Mouse (Mus musculus): ENCODE data around the gene Celf1. TPM values are rescaled to one million over a fixed set of nuclear protein-coding genes. Genes with fewer than 3 reads are reported as not detected.

Gene Celf1
- polyA plus RNA-seq, 1 experiment, result 48.6 TPM

DNA sequence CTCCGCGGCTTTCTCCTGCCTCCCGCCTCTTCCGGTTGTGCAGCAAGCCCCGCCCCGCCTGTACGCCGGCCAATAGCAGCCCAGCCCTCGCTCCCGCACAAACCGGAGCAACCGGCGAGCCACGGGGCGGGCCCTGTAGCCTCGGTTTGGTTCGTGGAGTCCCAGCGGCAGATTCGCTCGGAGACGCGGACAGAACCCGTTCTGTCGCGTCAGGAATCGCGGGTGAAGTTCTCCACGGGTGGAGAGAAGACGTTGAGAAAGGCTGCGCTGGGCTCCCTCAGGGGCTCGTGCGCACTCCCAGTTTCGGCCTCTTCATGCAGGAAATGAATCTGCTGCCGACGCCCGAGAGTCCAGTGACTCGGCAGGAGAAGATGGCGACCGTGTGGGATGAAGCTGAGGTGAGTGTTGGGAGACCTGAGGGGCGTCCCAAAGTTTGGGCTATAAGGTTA, 113.8 kb downstream of the Celf1 start, which contains the start of gene Psmc3:
Psmc3 (plus strand) TSS at position 76 of the 449 bp plus-strand sequence.
- TF ChIP-seq CTCF (IDR thresholded peaks at IDR 0.05; ENCODE audit: low read depth, low read length), result no peak
- no peak for TF ChIP-seq POLR2A (IDR thresholded peaks at IDR 0.05; ENCODE audit: borderline replicate concordance, low read depth, low read length)
- Histone ChIP-seq H3K4me3 (ENCODE audit: insufficient read depth, low read length) (peak within 1 kb of the TSS; percentile 95), H3K27ac (ENCODE audit: insufficient read depth, low read depth, low read length) (peak within 1 kb of the TSS; percentile 93), H3K4me1 (ENCODE audit: control insufficient read depth, insufficient read depth, low read length) (peaks cover 14% of the 10 kb centered on the region)

GRCm38 (mm10) chr2:91058435-91058834, 118.3 kb downstream of the Celf1 start:
- Histone ChIP-seq H3K4me3 (ENCODE audit: insufficient read depth, low read length) (no peak overlapping the region), H3K27ac (ENCODE audit: insufficient read depth, low read depth, low read length) (no peak overlapping the region), H3K4me1 (ENCODE audit: control insufficient read depth, insufficient read depth, low read length) (peaks cover 8% of the 10 kb centered on the region)
- TF ChIP-seq CTCF (IDR thresholded peaks at IDR 0.05; ENCODE audit: low read depth, low read length), result no peak

DNA sequence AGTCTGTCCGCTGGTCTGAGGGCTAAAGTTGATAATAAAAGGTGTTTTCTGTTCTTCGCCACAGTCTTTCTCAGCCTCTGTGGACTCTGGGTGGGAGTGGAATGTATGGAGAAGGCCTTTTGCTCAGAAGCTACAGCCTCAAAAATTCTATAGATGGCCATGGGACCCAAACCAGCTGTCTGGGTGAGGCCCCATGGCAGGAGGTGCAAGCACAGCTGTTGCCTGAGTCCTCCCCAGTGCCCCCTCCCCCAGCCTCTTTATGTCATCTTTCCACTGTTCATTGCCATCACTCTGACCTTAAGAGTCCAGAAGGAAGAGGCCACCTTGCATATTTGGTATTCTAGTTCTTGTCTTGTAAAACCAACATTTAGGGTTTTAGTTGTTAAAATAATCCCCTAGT, 119.2 kb downstream of the Celf1 start:
- H3K4me1 ChIP-seq (ENCODE audit: control insufficient read depth, insufficient read depth, low read length), result peaks cover 8% of the 10 kb centered on the region
- H3K27ac ChIP-seq (ENCODE audit: insufficient read depth, low read depth, low read length), result no peak overlapping the region
- H3K4me3 ChIP-seq (ENCODE audit: insufficient read depth, low read length), result no peak overlapping the region
- TF ChIP-seq POLR2A (IDR thresholded peaks at IDR 0.05; ENCODE audit: borderline replicate concordance, low read depth, low read length), result no peak

- Histone ChIP-seq H3K27ac (ENCODE audit: insufficient read depth, low read depth, low read length) (no peak overlapping the region), H3K4me3 (ENCODE audit: insufficient read depth, low read length) (no peak overlapping the region), H3K4me1 (ENCODE audit: control insufficient read depth, insufficient read depth, low read length) (no peaks in the 10 kb centered on the region)
- TF ChIP-seq POLR2A (IDR thresholded peaks at IDR 0.05; ENCODE audit: borderline replicate concordance, low read depth, low read length) (no peak), CTCF (IDR thresholded peaks at IDR 0.05; ENCODE audit: low read depth, low read length) (peak; percentile 58)
Observed at GRCm38 (mm10) chr2:91060544-91061355, 120.6 kb downstream of the Celf1 start.

DNA sequence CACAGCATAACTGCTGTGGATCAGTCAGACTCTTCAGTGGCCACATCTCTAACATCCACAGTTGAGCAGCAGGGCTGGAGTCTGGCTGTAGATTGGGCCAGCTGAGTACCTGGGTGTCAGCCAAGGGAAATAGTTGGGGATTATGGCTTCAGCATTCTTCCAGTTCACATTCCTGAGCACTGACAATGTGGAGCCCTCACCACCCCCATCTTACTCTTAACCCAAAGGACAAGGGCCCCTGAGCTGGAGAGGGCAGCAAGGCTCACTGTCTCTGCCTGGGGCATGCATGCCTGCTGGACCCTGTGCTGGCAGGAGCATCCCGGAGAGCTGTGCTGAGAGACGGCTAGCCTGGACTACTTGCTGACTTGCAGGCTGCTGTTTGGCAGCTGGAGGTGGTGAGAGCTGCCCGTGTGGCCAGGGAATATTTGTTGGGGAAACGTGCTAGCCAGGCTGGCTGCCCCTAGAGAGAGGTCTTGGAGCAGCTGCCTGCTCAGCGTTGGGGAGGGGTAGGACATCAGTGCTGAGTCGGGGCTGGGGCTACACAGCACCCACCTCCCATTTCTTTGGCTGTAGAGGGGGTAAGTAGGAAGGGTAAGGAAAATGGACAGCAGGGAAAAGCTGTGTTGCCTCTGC, 121.8 kb downstream of the Celf1 start:
- Histone ChIP-seq H3K27ac (ENCODE audit: insufficient read depth, low read depth, low read length) (no peak overlapping the region), H3K4me1 (ENCODE audit: control insufficient read depth, insufficient read depth, low read length) (no peaks in the 10 kb centered on the region)
- TF ChIP-seq POLR2A (IDR thresholded peaks at IDR 0.05; ENCODE audit: borderline replicate concordance, low read depth, low read length) (no peak), CTCF (IDR thresholded peaks at IDR 0.05; ENCODE audit: low read depth, low read length) (no peak)

DNA sequence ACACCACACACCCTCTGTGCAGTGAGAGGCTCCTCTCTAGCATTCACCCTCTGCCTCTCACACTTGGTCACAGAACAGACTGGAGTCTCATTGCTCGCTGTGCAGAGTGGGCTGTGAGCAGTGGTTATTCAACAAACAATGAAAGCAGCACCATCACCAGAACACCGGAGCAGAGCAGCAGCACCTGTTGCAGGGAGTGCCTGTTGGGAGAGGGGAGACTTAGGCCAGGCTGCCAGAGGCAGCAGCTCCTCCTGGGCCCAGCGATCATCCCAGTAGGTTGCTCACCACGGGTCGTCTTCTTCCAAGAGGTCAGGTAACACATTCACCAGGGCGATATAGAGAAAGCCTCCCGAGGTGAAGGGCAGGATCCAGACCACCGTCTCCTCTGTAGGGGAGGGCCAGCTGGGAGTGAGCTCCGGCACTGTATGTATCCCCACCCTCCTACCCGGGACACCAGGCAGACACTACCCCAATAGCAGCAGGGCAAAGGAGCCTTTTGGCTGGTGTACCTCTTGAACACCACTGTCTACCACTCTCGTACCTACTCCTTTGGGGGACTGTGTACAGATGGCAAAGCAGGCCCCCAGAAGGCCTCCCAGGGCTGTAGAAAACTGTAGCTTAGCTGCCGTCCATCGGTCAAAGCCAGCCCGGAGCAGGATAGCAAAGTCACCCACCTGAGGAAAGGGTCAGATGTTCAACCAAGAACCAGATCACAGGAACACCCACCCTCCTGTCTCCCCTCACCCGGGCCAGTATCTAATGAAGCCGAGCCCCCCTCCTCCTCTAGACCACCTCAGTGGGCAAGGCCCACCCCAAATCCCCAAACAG, 122.8 kb downstream of the Celf1 start:
- no peak overlapping the region for H3K27ac ChIP-seq (ENCODE audit: insufficient read depth, low read depth, low read length)
- H3K4me3 ChIP-seq (ENCODE audit: insufficient read depth, low read length), result no peak overlapping the region
- no peaks in the 10 kb centered on the region for H3K4me1 ChIP-seq (ENCODE audit: control insufficient read depth, insufficient read depth, low read length)
- TF ChIP-seq CTCF (IDR thresholded peaks at IDR 0.05; ENCODE audit: low read depth, low read length) (no peak), POLR2A (IDR thresholded peaks at IDR 0.05; ENCODE audit: borderline replicate concordance, low read depth, low read length) (no peak)

More for the DNA sequence above, 121.8 kb downstream of the Celf1 start:
- no peak overlapping the region for H3K4me3 ChIP-seq (ENCODE audit: insufficient read depth, low read length)

DNA sequence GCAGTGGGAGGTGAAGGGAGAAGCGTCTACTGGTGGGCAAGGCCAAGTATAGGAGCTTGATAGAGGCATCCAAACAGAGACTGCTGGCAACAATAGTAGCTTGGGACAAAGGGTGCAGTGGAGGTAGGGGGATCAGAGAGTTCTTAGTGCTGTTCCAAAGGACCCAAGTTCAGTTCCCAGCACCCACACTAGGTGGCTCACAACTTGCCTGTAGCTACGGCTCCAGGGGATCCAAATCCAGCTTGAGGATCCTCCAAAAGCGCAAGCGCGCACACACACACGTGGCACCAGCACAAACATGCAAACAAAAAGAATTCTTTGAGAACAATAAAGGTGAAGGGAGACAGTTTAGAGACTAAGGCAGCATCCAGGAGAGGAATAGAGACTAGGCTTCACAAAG, 124.0 kb downstream of the Celf1 start:
- Histone ChIP-seq H3K4me3 (ENCODE audit: insufficient read depth, low read length) (no peak overlapping the region), H3K27ac (ENCODE audit: insufficient read depth, low read depth, low read length) (no peak overlapping the region), H3K4me1 (ENCODE audit: control insufficient read depth, insufficient read depth, low read length) (peaks cover 4% of the 10 kb centered on the region; the same call in 1 of the 2 replicates)
- TF ChIP-seq POLR2A (IDR thresholded peaks at IDR 0.05; ENCODE audit: borderline replicate concordance, low read depth, low read length) (no peak), CTCF (IDR thresholded peaks at IDR 0.05; ENCODE audit: low read depth, low read length) (no peak)

DNA sequence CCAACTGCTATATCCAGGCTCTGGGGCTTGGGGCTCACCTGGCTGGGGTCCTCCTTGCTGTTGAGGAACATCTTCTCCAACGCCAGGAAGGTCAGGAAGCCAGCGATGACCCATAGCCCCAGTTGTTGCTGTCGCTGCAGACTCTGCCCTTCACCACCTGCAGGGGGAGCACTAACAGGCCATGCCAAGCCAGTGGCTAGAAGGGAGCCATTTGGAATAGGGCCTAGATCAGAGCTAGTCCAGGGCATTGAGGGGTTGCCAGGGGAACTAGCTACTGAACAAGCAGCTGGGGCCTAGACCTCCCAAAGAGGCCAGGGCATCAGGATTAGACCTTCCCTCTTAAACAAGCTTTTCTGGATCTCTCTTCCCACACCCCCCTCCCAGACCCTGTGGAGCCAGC, 125.4 kb downstream of the Celf1 start:
- H3K4me1 ChIP-seq (ENCODE audit: control insufficient read depth, insufficient read depth, low read length), result peaks cover 4% of the 10 kb centered on the region; the same call in 1 of the 2 replicates
- TF ChIP-seq CTCF (IDR thresholded peaks at IDR 0.05; ENCODE audit: low read depth, low read length) (peak; percentile 72), POLR2A (IDR thresholded peaks at IDR 0.05; ENCODE audit: borderline replicate concordance, low read depth, low read length) (no peak)
- H3K27ac ChIP-seq (ENCODE audit: insufficient read depth, low read depth, low read length), result no peak overlapping the region
- no peak overlapping the region for H3K4me3 ChIP-seq (ENCODE audit: insufficient read depth, low read length)

DNA sequence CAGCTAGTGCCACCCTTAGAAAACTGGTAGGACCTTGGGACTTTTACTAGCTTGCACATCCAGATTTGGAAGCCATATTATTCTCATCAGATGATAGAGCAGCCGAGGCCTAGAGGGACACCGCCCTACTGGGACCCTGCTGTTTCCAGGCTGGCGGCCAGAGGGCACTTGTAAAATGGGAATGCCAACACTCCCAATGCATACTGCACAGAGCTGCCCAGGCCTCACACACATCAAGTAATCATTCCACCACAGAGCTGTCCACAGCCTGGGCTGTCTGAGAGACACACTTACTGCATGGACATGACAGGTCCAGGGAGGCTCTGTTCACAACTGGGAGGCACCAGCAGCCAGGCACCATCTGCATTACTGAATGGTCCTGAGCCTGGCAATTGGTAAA, 126.3 kb downstream of the Celf1 start:
- Histone ChIP-seq H3K4me3 (ENCODE audit: insufficient read depth, low read length) (no peak overlapping the region), H3K4me1 (ENCODE audit: control insufficient read depth, insufficient read depth, low read length) (peaks cover 12% of the 10 kb centered on the region), H3K27ac (ENCODE audit: insufficient read depth, low read depth, low read length) (no peak overlapping the region)
- TF ChIP-seq CTCF (IDR thresholded peaks at IDR 0.05; ENCODE audit: low read depth, low read length) (no peak), POLR2A (IDR thresholded peaks at IDR 0.05; ENCODE audit: borderline replicate concordance, low read depth, low read length) (no peak)

Measured in bone marrow macrophage, adult 2 months (primary cell).